Comparison of ENCODE assay signal across 8 mouse cellular contexts in genomic region chr4:123750152-123750651, GRCm38 (mm10). TPM values are rescaled to one million over a fixed set of nuclear protein-coding genes. Genes with fewer than 3 reads are reported as not detected.
DNase-seq lines count a peak whose midpoint lies in the region; ATAC-seq and TF ChIP-seq lines count a peak whose summit lies in the region.

Gene Akirin1, minus strand, starts transcription at chr4:123750345.

- H3K27ac ChIP-seq in hindbrain, embryonic 14.5 days: peak within 1 kb of the TSS; percentile 93

- in situ Hi-C loops in Patski (cut with MboI; ENCODE audit: low pct_unique_long_range_greater_than_20kb): no loop called here

- TF ChIP-seq CTCF in Patski (IDR thresholded peaks at IDR 0.05): peak; percentile 57

- CTCF ChIA-PET in Patski (lab: Charles Lee): no interaction called here

- no peaks in the 10 kb centered on the region for H3K9me3 ChIP-seq in hindbrain, embryonic 14.5 days (ENCODE audit: control insufficient read depth, low read length)

- POLR2A ChIA-PET in Patski (lab: Charles Lee): no interaction called here

- DNase-seq in Patski (ENCODE audit: low read depth, low spot score): peak; percentile 55
- peak; percentile 99 to 100 for DNase-seq in cerebellum, postnatal 14 days
- peak; percentile 92 to 96 for DNase-seq in frontal cortex, postnatal 25 days (ENCODE audit: low spot score in 2 of 2)
- DNase-seq in hindbrain, embryonic 14.5 days (ENCODE audit: low spot score): peak; percentile 99
- peak; percentile 97 to 98 for DNase-seq in layer of hippocampus, postnatal 36 days
- peak; percentile 97 for DNase-seq in lung, postnatal 36 days
- peak; percentile 98 for DNase-seq in retina, postnatal 1 day
- peak; percentile 96 to 97 for DNase-seq in urinary bladder, adult 18-20 months (ENCODE audit: low spot score in 2 of 2)

- no peaks in the 10 kb centered on the region; the same call in 1 of the 2 replicates for H3K36me3 ChIP-seq in hindbrain, embryonic 14.5 days (replicated peaks; ENCODE audit: control insufficient read depth, insufficient read depth)

- H3K9ac ChIP-seq in hindbrain, embryonic 14.5 days: peak within 1 kb of the TSS; percentile 89

- peak within 1 kb of the TSS; percentile 89 for H3K4me3 ChIP-seq in hindbrain, embryonic 14.5 days (replicated peaks; ENCODE audit: low read length)

- no peaks in the 10 kb centered on the region for H3K27me3 ChIP-seq in Patski
- H3K27me3 ChIP-seq in hindbrain, embryonic 14.5 days (ENCODE audit: control insufficient read depth, insufficient read depth, low read length): no peaks in the 10 kb centered on the region

- peak within 1 kb of the TSS; percentile 67 for H3K4me2 ChIP-seq in hindbrain, embryonic 14.5 days (replicated peaks)

- WGBS in hindbrain, embryonic 14.5 days: under 1% methylated on average over 37 of the region's 46 CpGs

- peak; percentile 95 for ATAC-seq in Patski
- peak; percentile 98 for ATAC-seq in hindbrain, embryonic 14.5 days (ENCODE audit: low FRiP score)

- H3K4me1 ChIP-seq in hindbrain, embryonic 14.5 days (replicated peaks; ENCODE audit: control insufficient read depth, insufficient read depth, low read length): peaks cover 24% of the 10 kb centered on the region

RNA-seq across cellular contexts. Expression of gene Akirin1, which starts in this region (rescaled TPM):
- 30.5 TPM for polyA plus RNA-seq in Patski (2021)
- polyA plus RNA-seq in hindbrain, embryonic 14.5 days (2014; fragmentation: Nextera tagmentation; extraction: Ambion mirVana): 88.5 and 100 TPM in 2 replicates
- 10 to 100 TPM; 56.8 to 65.2 TPM for total RNA-seq in layer of hippocampus, postnatal 36 days (2021)

Comparison
In these comparisons a context has a peak if more than half of its experiments do, and no peak if none do; other contexts are left out.
1. Peak in every context shown above with its lines: DNase-seq, ATAC-seq, H3K4me3 ChIP-seq and H3K27ac ChIP-seq.